Mouse (Mus musculus) CH12.LX (cell line): ENCODE data around the gene Frrs1. TPM values are rescaled to one million over a fixed set of nuclear protein-coding genes. Genes with fewer than 3 reads are reported as not detected.

ENCODE experiments used
- DNase-seq: peaks from one replicate; pipeline ENCODE4 v3.0.0-alpha.2; 2013; ENCODE audit errors: extremely low read depth
- H3K27ac ChIP-seq: 2 replicates; pipeline ENCODE4 v1.5.1; 2012; ENCODE audit warnings: low read depth, mild to moderate bottlenecking, control low read depth, moderate library complexity; ENCODE audit not compliant: insufficient read depth
- H3K27me3 ChIP-seq: replicated peaks from 2 replicates; pipeline ENCODE3; 2012; ENCODE audit warnings: inconsistent platforms
- H3K36me3 ChIP-seq, 2 experiments: replicated peaks in 1 of 2; 2 replicates each; pipeline versions ENCODE3 to v1.6.1; 2012; ENCODE audit warnings: inconsistent platforms in 1 of 2, low read length in 1 of 2, mild to moderate bottlenecking in 1 of 2, mixed read lengths in 1 of 2, moderate library complexity in 1 of 2; ENCODE audit not compliant: control insufficient read depth in 1 of 2, insufficient read depth in 1 of 2
- H3K4me1 ChIP-seq, 2 experiments: 2 replicates each; pipeline ENCODE4 v1.6.1; 2012; ENCODE audit warnings: inconsistent platforms in 1 of 2, moderate library complexity in 1 of 2; ENCODE audit not compliant: insufficient read depth in 2 of 2, control insufficient read depth in 1 of 2
- H3K4me2 ChIP-seq: 2 replicates; pipeline ENCODE4 v1.6.1; 2012; ENCODE audit warnings: low read depth, mild to moderate bottlenecking, control low read depth; ENCODE audit not compliant: poor library complexity, insufficient read depth, severe bottlenecking
- H3K4me3 ChIP-seq, 3 experiments: fragments of 150-350 bp in 1 of 3; sonication (generic) in 1 of 3; replicated peaks in 1 of 3; 2 replicates each; pipeline versions ENCODE3 to v1.5.1; 2011 to 2012; ENCODE audit warnings: low read depth in 2 of 3, low read length in 2 of 3, mild to moderate bottlenecking in 2 of 3, moderate library complexity in 2 of 3, control low read depth in 1 of 3, improper control_type of control experiment in 1 of 3, inconsistent platforms in 1 of 3, mixed read lengths in 1 of 3; ENCODE audit not compliant: poor library complexity in 1 of 3
- H3K79me2 ChIP-seq: replicated peaks from 2 replicates; pipeline ENCODE4 v1.6.1; 2012; ENCODE audit warnings: mild to moderate bottlenecking, moderate library complexity; ENCODE audit not compliant: control insufficient read depth, poor library complexity, insufficient read depth, severe bottlenecking; ENCODE audit errors: extremely low read depth
- H3K9ac ChIP-seq: 2 replicates; pipeline ENCODE4 v1.6.1; 2012; ENCODE audit warnings: low read depth, mild to moderate bottlenecking, control low read depth, moderate library complexity; ENCODE audit not compliant: insufficient read depth
- H3K9me3 ChIP-seq: replicated peaks from 2 replicates; pipeline ENCODE3; 2012; ENCODE audit warnings: low read length, inconsistent platforms, mixed read lengths
- BHLHE40 ChIP-seq: IDR thresholded peaks from 2 replicates; pipeline ENCODE4 v1.6.1; 2011; ENCODE audit warnings: mild to moderate bottlenecking, low read depth, low read length, improper control_type of control experiment
- CHD1 ChIP-seq: IDR thresholded peaks from 2 replicates; pipeline ENCODE4 v1.6.1; 2012; ENCODE audit warnings: low read depth, low read length, improper control_type of control experiment, inconsistent platforms
- CHD2 ChIP-seq: IDR thresholded peaks from 2 replicates; pipeline ENCODE4 v1.6.1; 2011; ENCODE audit warnings: low read length, improper control_type of control experiment
- ELF1 ChIP-seq: IDR thresholded peaks from 2 replicates; pipeline ENCODE4 v1.6.1; 2014; ENCODE audit warnings: low read depth, mild to moderate bottlenecking, inconsistent platforms, low read length, improper control_type of control experiment
- EP300 ChIP-seq: IDR thresholded peaks from 2 replicates; pipeline ENCODE4 v1.6.1; 2011; ENCODE audit warnings: low read length, improper control_type of control experiment
- GABPA ChIP-seq: IDR thresholded peaks from 2 replicates; pipeline ENCODE4 v1.6.1; 2012; ENCODE audit warnings: low read depth, low read length, improper control_type of control experiment, inconsistent platforms; ENCODE audit not compliant: insufficient replicate concordance
- HCFC1 ChIP-seq: IDR thresholded peaks from 2 replicates; pipeline ENCODE4 v1.6.1; 2012; ENCODE audit warnings: low read depth, mild to moderate bottlenecking, inconsistent platforms, low read length, improper control_type of control experiment
- IRF4 ChIP-seq: IDR thresholded peaks from 2 replicates; pipeline ENCODE4 v1.6.1; 2014; ENCODE audit warnings: low read depth, mild to moderate bottlenecking, inconsistent platforms, low read length, improper control_type of control experiment
- JUND ChIP-seq: conservative IDR thresholded peaks from 2 replicates; pipeline ENCODE4 v1.6.1; 2011; ENCODE audit warnings: low read depth, low read length, improper control_type of control experiment
- MAFK ChIP-seq: IDR thresholded peaks from 2 replicates; pipeline ENCODE4 v1.6.1; 2011; ENCODE audit warnings: low read length, improper control_type of control experiment; ENCODE audit not compliant: insufficient replicate concordance
- MEF2A ChIP-seq: IDR thresholded peaks from 2 replicates; pipeline ENCODE4 v1.6.1; 2014; ENCODE audit warnings: low read depth, mild to moderate bottlenecking, inconsistent platforms, low read length, improper control_type of control experiment, borderline replicate concordance
- MXI1 ChIP-seq: IDR thresholded peaks from 2 replicates; pipeline ENCODE4 v1.6.1; 2011; ENCODE audit warnings: mild to moderate bottlenecking, low read depth, low read length, improper control_type of control experiment
- MYC ChIP-seq: IDR thresholded peaks from 2 replicates; pipeline ENCODE4 v1.6.1; 2011; ENCODE audit warnings: low read depth, mild to moderate bottlenecking, improper control_type of control experiment, low read length
- PAX5 ChIP-seq: IDR thresholded peaks from 2 replicates; pipeline ENCODE4 v1.6.1; 2012; ENCODE audit warnings: low read length, inconsistent platforms, mixed read lengths
- POLR2A ChIP-seq: IDR thresholded peaks from 2 replicates; pipeline ENCODE4 v1.6.1; 2011; ENCODE audit warnings: low read depth, mild to moderate bottlenecking, improper control_type of control experiment, low read length
- POLR2AphosphoS2 ChIP-seq: IDR thresholded peaks from 2 replicates; pipeline ENCODE4 v1.6.1; 2011; ENCODE audit warnings: low read depth, low read length, improper control_type of control experiment
- RAD21 ChIP-seq: IDR thresholded peaks from 2 replicates; pipeline ENCODE4 v1.6.1; 2011; ENCODE audit warnings: low read depth, mild to moderate bottlenecking, low read length, improper control_type of control experiment, moderate library complexity
- SIN3A ChIP-seq: IDR thresholded peaks from 2 replicates; pipeline ENCODE4 v1.6.1; 2012; ENCODE audit warnings: low read length, improper control_type of control experiment, inconsistent platforms
- SMC3 ChIP-seq: IDR thresholded peaks from 2 replicates; pipeline ENCODE4 v1.6.1; 2011; ENCODE audit warnings: low read depth, low read length, improper control_type of control experiment
- TBP ChIP-seq: conservative IDR thresholded peaks from 2 replicates; pipeline ENCODE4 v1.6.1; 2011; ENCODE audit warnings: low read depth, low read length, improper control_type of control experiment
- TCF12 ChIP-seq: IDR thresholded peaks from 2 replicates; pipeline ENCODE4 v1.6.1; 2014; ENCODE audit warnings: low read depth, mild to moderate bottlenecking, inconsistent platforms, low read length, improper control_type of control experiment
- USF1 ChIP-seq: IDR thresholded peaks from 2 replicates; pipeline ENCODE4 v1.6.1; 2014; ENCODE audit warnings: low read depth, mild to moderate bottlenecking, inconsistent platforms, low read length, improper control_type of control experiment
- ZC3H11A ChIP-seq: IDR thresholded peaks from 2 replicates; pipeline ENCODE4 v1.6.1; 2012; ENCODE audit warnings: low read depth, mild to moderate bottlenecking, inconsistent platforms, low read length, improper control_type of control experiment
- ZKSCAN1 ChIP-seq: IDR thresholded peaks from 2 replicates; pipeline ENCODE4 v1.6.1; 2012; ENCODE audit warnings: low read depth, inconsistent platforms, low read length, improper control_type of control experiment, borderline replicate concordance
- ZMIZ1 ChIP-seq: IDR thresholded peaks from 2 replicates; pipeline ENCODE4 v1.6.1; 2012; ENCODE audit warnings: low read depth, mild to moderate bottlenecking, inconsistent platforms, low read length, improper control_type of control experiment
- ZNF384 ChIP-seq: IDR thresholded peaks from 2 replicates; pipeline ENCODE4 v1.6.1; 2012; ENCODE audit warnings: low read depth, low read length, improper control_type of control experiment, inconsistent platforms
- dilution Hi-C: fragments of 300-500 bp; cut with MboI; formaldehyde crosslinking; loops from 2 replicates; pipeline ENCODE4 v1.14.3; 2020; ENCODE audit warnings: low sequenced_read_pairs; ENCODE audit not compliant: extremely low pct_unique_long_range_greater_than_20kb, extremely low pct_ligation_motif_present
- in situ Hi-C: fragments of 300-500 bp; cut with MboI; formaldehyde crosslinking; loops from 3 replicates; pipeline ENCODE4 v1.14.3; 2019; ENCODE audit warnings: low sequenced_read_pairs, low pct_ligation_motif_present, low pct_unique_long_range_greater_than_20kb, mixed read lengths
- polyA plus RNA-seq: library from polyadenylated mRNA; unstranded; fragments of >175 nt; gene quantifications from 2 replicates; pipeline ENCODE4 v1.2.1, GENCODE M21; 2012; ENCODE audit warnings: low read depth; ENCODE audit not compliant: insufficient read length
- total RNA-seq, 2 experiments: library from RNA; depleted of rRNA; stranded (reverse); fragments of 300-350 nt in 1 of 2; fragments of >200 nt in 1 of 2; gene quantifications; 2 replicates each; pipeline ENCODE4 v1.2.3; 2012 to 2014

The Frrs1 gene
- total and polyA plus RNA-seq, 3 experiments = 11.0 to 34.9 (median 16.5) TPM

GRCm38 (mm10) chr3:116812946-116813345 lies 46.3 kb upstream of the Frrs1 start:
- Histone ChIP-seq H3K4me1 (peaks cover 2 to 13% of the 10 kb centered on the region in 2 experiments; a peak in 3 of 4 replicates), H3K36me3 (peaks cover 2 to 6% of the 10 kb centered on the region in 2 experiments), H3K27me3 (no peaks in the 10 kb centered on the region), H3K27ac (no peak overlapping the region), H3K9me3 (no peaks in the 10 kb centered on the region), H3K4me3 (no peak overlapping the region), H3K79me2 (no peaks in the 10 kb centered on the region), H3K4me2 (no peak overlapping the region)
- dilution Hi-C loops (no loop called here), in situ Hi-C loops (no loop called here)
- DNase-seq = no peak
- TF ChIP-seq MAFK (no peak), ELF1 (no peak), GABPA (no peak), ZKSCAN1 (no peak), HCFC1 (no peak), CHD2 (no peak), EP300 (no peak), ZC3H11A (no peak), MYC (no peak), ZMIZ1 (no peak), PAX5 (no peak), MEF2A (no peak), ZNF384 (no peak)
- TF ChIP-seq, all 38 proteins: peak for 0
- H3K9ac ChIP-seq = no peak overlapping the region

GRCm38 (mm10) chr3:116815305-116815797 lies 43.9 kb upstream of the Frrs1 start:
- Histone ChIP-seq H3K9me3 (no peaks in the 10 kb centered on the region), H3K27me3 (no peaks in the 10 kb centered on the region), H3K9ac (no peak overlapping the region), H3K4me1 (peaks cover 0 to 2% of the 10 kb centered on the region in 2 experiments; a peak in 1 of 4 replicates), H3K4me2 (no peak overlapping the region), H3K4me3 (no peak overlapping the region), H3K27ac (no peak overlapping the region), H3K36me3 (no peaks in the 10 kb centered on the region), H3K79me2 (no peaks in the 10 kb centered on the region)
- dilution Hi-C loops (no loop called here), in situ Hi-C loops (no loop called here)
- no peak for DNase-seq
- no peak for TF ChIP-seq TCF12
- TF ChIP-seq RAD21 = no peak
- no peak for TF ChIP-seq JUND
- no peak for TF ChIP-seq POLR2AphosphoS2
- TF ChIP-seq BHLHE40 = no peak
- TF ChIP-seq SIN3A = no peak
- TF ChIP-seq ZNF384 = no peak
- no peak for TF ChIP-seq MXI1
- no peak for TF ChIP-seq USF1
- no peak for TF ChIP-seq POLR2A
- no peak for TF ChIP-seq CHD1
- no peak for TF ChIP-seq MEF2A
- TF ChIP-seq TBP = no peak
- no peak for TF ChIP-seq ZKSCAN1
- no peak for TF ChIP-seq IRF4
- no peak for TF ChIP-seq ZMIZ1
- no peak for TF ChIP-seq ELF1
- no peak for TF ChIP-seq HCFC1
- no peak for TF ChIP-seq SMC3
- no peak for TF ChIP-seq MYC
